ENCODE assay signal across 27 mouse cellular contexts in genomic region chr11:6738163-6738562, GRCm38 (mm10).
DNase-seq lines count a peak whose midpoint lies in the region; ATAC-seq and TF ChIP-seq lines count a peak whose summit lies in the region.
"Had no signal": no experiment of that assay in that cellular context is flagged by ENCODE, and none has a peak within 500 bp of the region (broad histone marks: within the 10 kb centered on the region; RNA-seq: fewer than 3 reads in every experiment).

No protein-coding gene starts in this region.

- H3K4me1 ChIP-seq in forebrain, embryonic 14.5 days (ENCODE audit: control insufficient read depth, insufficient read depth, low read length), result no peaks in the 10 kb centered on the region
- H3K4me1 ChIP-seq in forebrain, postnatal 0 days (ENCODE audit: insufficient read depth), result no peaks in the 10 kb centered on the region
- H3K4me1 ChIP-seq in midbrain, embryonic 14.5 days (ENCODE audit: control insufficient read depth, insufficient read depth, low read length), result no peaks in the 10 kb centered on the region
- no peaks in the 10 kb centered on the region for H3K4me1 ChIP-seq in midbrain, embryonic 10.5 days
- H3K4me1 ChIP-seq: embryonic facial prominence, embryonic 12.5 days; embryonic facial prominence, embryonic 15.5 days; heart, embryonic 12.5 days; heart, embryonic 15.5 days had no signal

- no peak overlapping the region for H3K9ac ChIP-seq in forebrain, embryonic 14.5 days (ENCODE audit: low read length)
- H3K9ac ChIP-seq in forebrain, postnatal 0 days, result no peak overlapping the region
- H3K9ac ChIP-seq in midbrain, embryonic 14.5 days (replicated peaks; ENCODE audit: low read length), result no peak overlapping the region
- H3K9ac ChIP-seq: embryonic facial prominence, embryonic 12.5 days; embryonic facial prominence, embryonic 15.5 days; heart, embryonic 12.5 days; heart, embryonic 15.5 days; hindbrain, embryonic 14.5 days had no signal

- H3K4me2 ChIP-seq in forebrain, embryonic 14.5 days (ENCODE audit: low read length), result no peak overlapping the region
- no peak overlapping the region for H3K4me2 ChIP-seq in forebrain, postnatal 0 days (ENCODE audit: low read depth)
- no peak overlapping the region for H3K4me2 ChIP-seq in midbrain, embryonic 14.5 days (ENCODE audit: low read length)
- H3K4me2 ChIP-seq: embryonic facial prominence, embryonic 12.5 days; embryonic facial prominence, embryonic 15.5 days; heart, embryonic 12.5 days; heart, embryonic 15.5 days; hindbrain, embryonic 14.5 days had no signal

- no peak overlapping the region for H3K27ac ChIP-seq in forebrain, embryonic 14.5 days (ENCODE audit: low read depth, low read length)
- no peak overlapping the region for H3K27ac ChIP-seq in forebrain, postnatal 0 days (ENCODE audit: low read depth, low read length)
- H3K27ac ChIP-seq in midbrain, embryonic 14.5 days (replicated peaks; ENCODE audit: low read depth, low read length), result no peak overlapping the region
- H3K27ac ChIP-seq in midbrain, embryonic 10.5 days (replicated peaks), result no peak overlapping the region
- H3K27ac ChIP-seq: embryonic facial prominence, embryonic 12.5 days; embryonic facial prominence, embryonic 15.5 days; gastrocnemius, adult 2 months; heart, embryonic 15.5 days; hindbrain, embryonic 14.5 days; hindbrain, postnatal 0 days had no signal

- H3K4me3 ChIP-seq in forebrain, embryonic 14.5 days (ENCODE audit: low read depth, low read length), result no peak overlapping the region
- no peak overlapping the region for H3K4me3 ChIP-seq in forebrain, postnatal 0 days (ENCODE audit: low read depth, low read length)
- no peak overlapping the region for H3K4me3 ChIP-seq in midbrain, embryonic 14.5 days (replicated peaks; ENCODE audit: low read depth, low read length)
- H3K4me3 ChIP-seq in midbrain, embryonic 10.5 days, result no peak overlapping the region
- H3K4me3 ChIP-seq: embryonic facial prominence, embryonic 12.5 days; embryonic facial prominence, embryonic 15.5 days; gastrocnemius, adult 2 months; heart, embryonic 12.5 days; heart, embryonic 15.5 days had no signal

- WGBS in forebrain, embryonic 14.5 days, result 50% methylated on average over 3 of the region's 3 CpGs
- 52% methylated on average over 3 of the region's 3 CpGs for whole genome bisulfite sequencing in forebrain, postnatal 0 days
- 72% methylated on average over 3 of the region's 3 CpGs for WGBS in midbrain, embryonic 14.5 days
- WGBS in midbrain, embryonic 10.5 days, result 90% methylated on average over 3 of the region's 3 CpGs

- H3K36me3 ChIP-seq in forebrain, embryonic 14.5 days (ENCODE audit: control insufficient read depth, insufficient read depth, low read length), result no peaks in the 10 kb centered on the region
- H3K36me3 ChIP-seq in forebrain, postnatal 0 days (ENCODE audit: insufficient read depth), result no peaks in the 10 kb centered on the region
- H3K36me3 ChIP-seq in midbrain, embryonic 14.5 days (ENCODE audit: control insufficient read depth, insufficient read depth, low read length), result no peaks in the 10 kb centered on the region
- H3K36me3 ChIP-seq in midbrain, embryonic 10.5 days, result no peaks in the 10 kb centered on the region
- H3K36me3 ChIP-seq: embryonic facial prominence, embryonic 12.5 days; embryonic facial prominence, embryonic 15.5 days; G1E; heart, embryonic 12.5 days; heart, embryonic 15.5 days had no signal

- TF ChIP-seq POLR2A in brain, embryonic 14.5 days (IDR thresholded peaks at IDR 0.05; ENCODE audit: borderline replicate concordance, extremely low read depth, insufficient read depth, insufficient read length, poor library complexity, severe bottlenecking), result no peak

- no peaks in the 10 kb centered on the region for H3K9me3 ChIP-seq in forebrain, embryonic 14.5 days (replicated peaks; ENCODE audit: control insufficient read depth, low read length)
- no peaks in the 10 kb centered on the region for H3K9me3 ChIP-seq in forebrain, postnatal 0 days (ENCODE audit: low read length)
- 0 out of 2 replicates have a peak, but pooled peaks cover 2% of the 10 kb centered on the region for H3K9me3 ChIP-seq in midbrain, embryonic 14.5 days (ENCODE audit: control insufficient read depth, low read length)
- no peaks in the 10 kb centered on the region for H3K9me3 ChIP-seq in midbrain, embryonic 10.5 days (replicated peaks)
- H3K9me3 ChIP-seq: embryonic facial prominence, embryonic 12.5 days; embryonic facial prominence, embryonic 15.5 days; G1E; heart, embryonic 15.5 days had no signal

- no peak for TF ChIP-seq CTCF in forebrain, postnatal 0 days (IDR thresholded peaks at IDR 0.05; ENCODE audit: low read depth)
- TF ChIP-seq CTCF in brain, embryonic 14.5 days (IDR thresholded peaks at IDR 0.05; ENCODE audit: borderline replicate concordance, extremely low read depth, insufficient read depth, insufficient read length), result no peak

- peak; percentile 52 for ATAC-seq in forebrain, embryonic 14.5 days
- ATAC-seq in forebrain, postnatal 0 days, result no peak
- no peak for ATAC-seq in midbrain, embryonic 14.5 days (ENCODE audit: low FRiP score, low TSS enrichment)
- ATAC-seq: hindbrain, postnatal 0 days; inflammation-experienced regulatory T-cells, adult 6 months; intestine, embryonic 16.5 days; Patski had no signal

- no peaks in the 10 kb centered on the region for H3K27me3 ChIP-seq in forebrain, embryonic 14.5 days (replicated peaks; ENCODE audit: control insufficient read depth, insufficient read depth, low read length)
- no peaks in the 10 kb centered on the region for H3K27me3 ChIP-seq in forebrain, postnatal 0 days (ENCODE audit: insufficient read depth, low read length)
- H3K27me3 ChIP-seq in midbrain, embryonic 14.5 days (ENCODE audit: control insufficient read depth, insufficient read depth, low read length), result no peaks in the 10 kb centered on the region
- no peaks in the 10 kb centered on the region for H3K27me3 ChIP-seq in midbrain, embryonic 10.5 days (ENCODE audit: low read depth, poor library complexity, severe bottlenecking)
- H3K27me3 ChIP-seq: embryonic facial prominence, embryonic 12.5 days; embryonic facial prominence, embryonic 15.5 days; heart, embryonic 12.5 days; heart, embryonic 15.5 days; Patski had no signal

- DNase-seq in forebrain, embryonic 14.5 days (ENCODE audit: low spot score), result peak; percentile 46
- DNase-seq in forebrain, postnatal 0 days, result no peak
- peak; percentile 28 for DNase-seq in midbrain, embryonic 14.5 days
- DNase-seq in midbrain, embryonic 10.5 days (ENCODE audit: low spot score), result no peak
- peak; percentile 48 for DNase-seq in brain, embryonic 14.5 days (ENCODE audit: low read depth)
- no peak for DNase-seq in thymus, adult 18-20 months
- DNase-seq: adrenal gland, postnatal 10 days; adrenal gland, postnatal 36 days; B cell, adult 2 months; cerebellum, adult 11 months; cerebellum, adult 2 months; cerebellum, adult 9-11 months; cerebellum, postnatal 25 days; gastrocnemius, adult 2 months; gastrocnemius, postnatal 14 days; heart, postnatal 14 days; heart, postnatal 4 days had no signal

Comparison
In these comparisons a context has a peak if more than half of its experiments do, and no peak if none do; other contexts are left out.
1. DNase-seq: peak in forebrain, embryonic 14.5 days (single experiment), midbrain, embryonic 14.5 days (single experiment) and brain, embryonic 14.5 days (single experiment); none in forebrain, postnatal 0 days (single experiment), midbrain, embryonic 10.5 days (single experiment) and thymus, adult 18-20 months (0 of 2).